Mouse (Mus musculus): Measurements from ENCODE around the gene Gpr22. TPM values are rescaled to one million over a fixed set of nuclear protein-coding genes. Genes with fewer than 3 reads are reported as not detected.

The Gpr22 gene
- total RNA-seq, 2 experiments from 2014 or later, result not detected

DNA sequence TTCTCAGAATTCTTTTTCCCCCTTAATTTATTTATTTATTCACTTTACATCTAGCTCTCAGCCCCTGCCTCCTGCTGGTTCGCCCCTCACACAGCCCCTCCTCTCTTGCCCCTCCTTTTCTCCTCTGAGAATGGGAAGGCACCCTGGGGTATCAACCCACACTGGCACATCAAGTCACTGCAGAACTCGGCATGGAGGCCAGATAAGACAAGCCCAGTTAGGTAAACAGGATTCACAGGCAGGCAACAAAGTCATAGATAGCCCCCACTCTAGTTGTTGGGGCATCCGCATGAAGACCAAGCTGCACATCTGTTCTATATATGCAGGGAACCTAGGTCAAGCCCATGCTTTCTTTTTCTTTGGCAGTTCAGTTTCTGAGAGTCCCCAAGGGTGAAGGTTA, 46.6 kb downstream of the Gpr22 start:
- no peak for DNase-seq

DNA sequence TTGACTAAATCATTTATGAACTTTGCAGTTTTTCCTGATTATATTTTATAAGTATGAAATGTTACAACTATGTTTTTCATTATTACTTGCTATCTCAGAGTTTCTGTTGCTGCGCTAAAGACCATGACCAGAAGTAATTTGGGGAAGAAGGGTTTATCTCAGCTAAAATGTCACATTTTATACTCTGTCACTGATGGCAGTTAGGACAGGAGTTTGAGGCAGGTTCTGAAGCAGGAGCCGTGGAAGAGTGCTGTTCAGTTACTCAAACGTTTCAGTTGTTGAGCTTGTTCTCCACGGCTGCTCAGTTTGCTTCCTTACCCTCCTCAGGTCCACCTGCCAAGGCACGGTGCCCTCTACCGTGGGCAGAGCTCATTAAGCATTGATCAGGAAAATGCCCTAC, 47.7 kb downstream of the Gpr22 start:
- no peak for DNase-seq

Other genes starting within 250 kb of the Gpr22 start
- gene Cbll1, start 214.3 kb downstream of the Gpr22 start, total RNA-seq (2021), result 1 to 10 TPM; 8.0 to 9.4 TPM
- gene Slc26a4, start 154.0 kb downstream of the Gpr22 start, total RNA-seq (2021), result not detected
- 10 to 100 TPM; 24.2 to 28.2 TPM for gene Bcap29, start 79.3 kb downstream of the Gpr22 start, total RNA-seq (2021)
- 1 to 10 TPM; 3.7 to 5.8 TPM for gene Dus4l, start 59.1 kb downstream of the Gpr22 start, total RNA-seq (2021)
- 10 to 100 TPM; 19.4 to 21.2 TPM for gene Cog5, start 59.1 kb downstream of the Gpr22 start, total RNA-seq (2021)
- 10 to 100 TPM; 50.4 to 53.3 TPM for gene Hbp1, start 236.6 kb upstream of the Gpr22 start, total RNA-seq (2021)